Mouse (Mus musculus): ENCODE data around the gene Nkrf. TPM values are rescaled to one million over a fixed set of nuclear protein-coding genes. Genes with fewer than 3 reads are reported as not detected.

The Nkrf gene
- polyA plus RNA-seq, 1 experiment from 2014 or later: 2.5 TPM

DNA sequence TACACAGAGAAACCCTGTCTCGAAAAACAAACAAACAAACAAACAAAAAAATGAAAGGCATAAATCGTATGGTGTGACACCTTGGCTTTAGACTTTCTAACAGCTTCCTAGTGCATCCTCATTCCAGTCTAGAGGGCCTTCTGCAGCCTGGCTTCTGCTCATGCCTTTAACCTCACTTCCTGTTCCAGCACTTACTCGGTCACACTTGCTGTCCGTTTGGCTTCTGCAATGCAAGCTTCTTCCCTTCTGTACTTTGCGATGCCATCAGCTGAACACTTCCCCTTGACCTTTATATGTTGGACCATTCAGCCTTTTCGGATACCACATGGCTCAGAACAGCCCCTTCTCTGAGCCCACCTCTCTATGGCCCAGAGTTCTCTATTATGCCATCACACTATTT, 61.0 kb downstream of the Nkrf start:
- DNase-seq (ENCODE audit: low spot score): no peak
- Histone ChIP-seq H3K4me3 (no peak overlapping the region), H3K36me3 (replicated peaks) (no peaks in the 10 kb centered on the region; the same call in 1 of the 2 replicates), H3K27ac (replicated peaks) (no peak overlapping the region), H3K4me1 (no peaks in the 10 kb centered on the region), H3K9me3 (no peaks in the 10 kb centered on the region), H3K27me3 (replicated peaks; ENCODE audit: low read depth, poor library complexity, severe bottlenecking) (no peaks in the 10 kb centered on the region)
- whole genome bisulfite sequencing: 88% methylated on average over 6 of the region's 6 CpGs

DNA sequence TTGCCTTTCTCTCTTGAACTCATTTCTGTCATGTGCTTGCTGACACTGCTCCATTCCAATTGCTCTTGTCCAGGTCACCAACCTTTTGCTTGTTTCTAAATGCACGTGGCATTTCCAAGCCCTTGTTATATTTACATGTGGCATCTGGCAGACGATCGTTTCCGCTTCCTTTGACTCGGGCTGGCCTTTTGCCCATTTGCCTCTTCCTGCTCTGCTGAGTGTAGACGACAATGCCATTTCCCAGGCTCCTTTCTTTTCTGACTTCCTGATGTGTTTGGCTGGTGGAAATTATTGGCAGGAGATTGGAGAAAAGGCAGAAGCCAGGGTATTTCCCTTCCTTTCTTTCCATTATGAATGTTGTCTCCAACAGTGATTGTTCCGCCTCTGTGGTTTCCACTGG, 63.3 kb downstream of the Nkrf start:
- Histone ChIP-seq H3K4me1 (no peaks in the 10 kb centered on the region), H3K27ac (replicated peaks) (no peak overlapping the region), H3K9me3 (no peaks in the 10 kb centered on the region), H3K27me3 (replicated peaks; ENCODE audit: low read depth, poor library complexity, severe bottlenecking) (no peaks in the 10 kb centered on the region), H3K36me3 (replicated peaks) (no peaks in the 10 kb centered on the region), H3K4me3 (no peak overlapping the region)
- no peak for DNase-seq (ENCODE audit: low spot score)
- 89% methylated on average over 7 of the region's 7 CpGs for WGBS

Other genes with a start within 250 kb of the Nkrf start
- gene Slc25a43, start 159.2 kb downstream of the Nkrf start, polyA plus RNA-seq (2016; fragmentation: Nextera tagmentation; extraction: Ambion mirVana): 1.1 and 2.0 TPM in 2 replicates
- 764 and 848 TPM in 2 replicates for gene Slc25a5, start 107.2 kb downstream of the Nkrf start, polyA plus RNA-seq (2016; fragmentation: Nextera tagmentation; extraction: Ambion mirVana)
- 126 and 130 TPM in 2 replicates for gene Ube2a, start 29.0 kb downstream of the Nkrf start, polyA plus RNA-seq (2016; fragmentation: Nextera tagmentation; extraction: Ambion mirVana)
- gene C330007P06Rik, start 28.8 kb downstream of the Nkrf start, polyA plus RNA-seq (2016; fragmentation: Nextera tagmentation; extraction: Ambion mirVana): 34.1 and 35.4 TPM in 2 replicates
- gene Sept6, start 88.9 kb upstream of the Nkrf start, polyA plus RNA-seq (2016; fragmentation: Nextera tagmentation; extraction: Ambion mirVana): 37.5 and 40.5 TPM in 2 replicates
- gene Sowahd, start 145.9 kb upstream of the Nkrf start, polyA plus RNA-seq (2016; fragmentation: Nextera tagmentation; extraction: Ambion mirVana): not detected in 2 replicates
- gene Rpl39, start 182.5 kb upstream of the Nkrf start, polyA plus RNA-seq (2016; fragmentation: Nextera tagmentation; extraction: Ambion mirVana): 474 and 495 TPM in 2 replicates
- gene Upf3b, start 207.4 kb upstream of the Nkrf start, polyA plus RNA-seq (2016; fragmentation: Nextera tagmentation; extraction: Ambion mirVana): 17.2 and 19.0 TPM in 2 replicates
- 17.2 and 18.3 TPM in 2 replicates for gene Nkap, start 223.9 kb upstream of the Nkrf start, polyA plus RNA-seq (2016; fragmentation: Nextera tagmentation; extraction: Ambion mirVana)

Data from embryonic facial prominence, embryonic 10.5 days (tissue).